Mouse (Mus musculus): ENCODE data around the gene Tctex1d2.
A peak's percentile ranks its signal among the peaks of the same experiment; 100 is the strongest.

GRCm38 (mm10) chr16:32431047-32431591, 11.6 kb downstream of the Tctex1d2 start:
- no peak for TF ChIP-seq CTCF (IDR thresholded peaks at IDR 0.05 in 2 of 3, conservative IDR thresholded peaks at IDR 0.05 in 1 of 3; ENCODE audit: control insufficient read depth in 1 of 3, insufficient read depth in 1 of 3, low read depth in 2 of 3, low read length in 3 of 3, poor library complexity in 1 of 3, severe bottlenecking in 1 of 3)
- TF ChIP-seq CHD2 (IDR thresholded peaks at IDR 0.05; ENCODE audit: low read length) = no peak
- no peak for TF ChIP-seq E2F4 (IDR thresholded peaks at IDR 0.05; ENCODE audit: borderline replicate concordance, low read depth, low read length)
- TF ChIP-seq MAZ (IDR thresholded peaks at IDR 0.05; ENCODE audit: low read depth, low read length) = no peak
- no peak for TF ChIP-seq TCF12 (IDR thresholded peaks at IDR 0.05; ENCODE audit: low read depth, low read length)
- TF ChIP-seq MAX (IDR thresholded peaks at IDR 0.05; ENCODE audit: low read length) = peak; percentile 21; the same call in 1 of the 2 replicates
- TF ChIP-seq EP300 (IDR thresholded peaks at IDR 0.05; ENCODE audit: low read depth in 1 of 2, low read length in 2 of 2) = no peak
- TF ChIP-seq ELF1 (IDR thresholded peaks at IDR 0.05; ENCODE audit: low read depth, low read length) = no peak
- TF ChIP-seq USF1 (IDR thresholded peaks at IDR 0.05; ENCODE audit: low read depth, low read length) = no peak
- peak in 1 of 2 experiments; percentile 17; a peak in 1 of 4 replicates for TF ChIP-seq POLR2A (IDR thresholded peaks at IDR 0.05; ENCODE audit: control insufficient read depth in 1 of 2, insufficient read depth in 1 of 2, low read depth in 1 of 2, low read length in 2 of 2, poor library complexity in 1 of 2)

All from MEL (cell line).